Mouse (Mus musculus) urinary bladder, adult 2 months (tissue): ENCODE data around the gene Styx. TPM values are rescaled to one million over a fixed set of nuclear protein-coding genes. Genes with fewer than 3 reads are reported as not detected.

ENCODE experiments used
- DNase-seq: peaks from one replicate; pipeline ENCODE4 v3.0.0; 2022; ENCODE audit warnings: low spot score
- polyA plus RNA-seq: library from polyadenylated mRNA; depleted of rRNA; stranded (reverse); fragments of >200 nt; gene quantifications from 2 replicates; pipeline ENCODE4 v1.2.3, GENCODE M21; 2012

Styx gene
- polyA plus RNA-seq, 1 experiment, result 16.3 TPM

- DNase-seq, result no peak
These were observed 88.0 kb downstream of the Styx start for GRCm38 (mm10) chr14:45438931-45439275.

GRCm38 (mm10) chr14:45439387-45439786 is 88.5 kb downstream of the Styx start:
- no peak for DNase-seq

GRCm38 (mm10) chr14:45441291-45441690 is 90.4 kb downstream of the Styx start:
- DNase-seq, result no peak

GRCm38 (mm10) chr14:45442781-45443560 is 92.1 kb downstream of the Styx start:
- DNase-seq, result no peak

GRCm38 (mm10) chr14:45444870-45445269 is 94.0 kb downstream of the Styx start:
- no peak for DNase-seq

- DNase-seq, result no peak
These were observed 94.6 kb downstream of the Styx start for GRCm38 (mm10) chr14:45445445-45445844.

GRCm38 (mm10) chr14:45446777-45447176 is 95.9 kb downstream of the Styx start:
- DNase-seq, result no peak

GRCm38 (mm10) chr14:45451090-45451489 is 100.2 kb downstream of the Styx start:
- no peak for DNase-seq

- no peak for DNase-seq
These were observed 101.3 kb downstream of the Styx start for GRCm38 (mm10) chr14:45452148-45452547.

- DNase-seq, result no peak
These were observed 102.1 kb downstream of the Styx start for GRCm38 (mm10) chr14:45452861-45453512.

GRCm38 (mm10) chr14:45453538-45454233 is 102.8 kb downstream of the Styx start:
- DNase-seq, result no peak

- DNase-seq, result no peak
These were observed 105.0 kb downstream of the Styx start for GRCm38 (mm10) chr14:45455651-45456501.

- DNase-seq, result no peak
These were observed 105.6 kb downstream of the Styx start for GRCm38 (mm10) chr14:45456502-45456846.

GRCm38 (mm10) chr14:45457003-45457402 is 106.1 kb downstream of the Styx start:
- no peak for DNase-seq

GRCm38 (mm10) chr14:45459877-45460276 is 109.0 kb downstream of the Styx start:
- DNase-seq, result no peak

- no peak for DNase-seq
These were observed 109.6 kb downstream of the Styx start for GRCm38 (mm10) chr14:45460491-45460890.

GRCm38 (mm10) chr14:45461945-45462344 is 111.1 kb downstream of the Styx start:
- DNase-seq, result no peak

- no peak for DNase-seq
These were observed 111.5 kb downstream of the Styx start for GRCm38 (mm10) chr14:45462374-45462773.

GRCm38 (mm10) chr14:45462875-45463475 is 112.1 kb downstream of the Styx start:
- DNase-seq, result no peak

GRCm38 (mm10) chr14:45463599-45463998 is 112.7 kb downstream of the Styx start:
- no peak for DNase-seq
